Mouse (Mus musculus): ENCODE results near the gene Tbc1d25. TPM values are rescaled to one million over a fixed set of nuclear protein-coding genes. Genes with fewer than 3 reads are reported as not detected.

The Tbc1d25 gene
- total and polyA plus RNA-seq, 3 experiments, result 8.0 to 23.4 TPM; not detected in 1

GRCm38 (mm10) chrX:8218114-8218513, 42.1 kb upstream of the Tbc1d25 start:
- Histone ChIP-seq H3K27ac (ENCODE audit: control insufficient read depth, low read depth, low read length) (no peak overlapping the region), H3K27me3 (ENCODE audit: control insufficient read depth in 1 of 2, insufficient read depth in 2 of 2, low read length in 2 of 2) (no peaks in the 10 kb centered on the region), H3K9ac (ENCODE audit: control insufficient read depth, low read depth, low read length, poor library complexity, severe bottlenecking) (no peak overlapping the region), H3K4me1 (ENCODE audit: control insufficient read depth in 1 of 2, insufficient read depth in 2 of 2, low read length in 2 of 2) (peaks cover 0 to 23% of the 10 kb centered on the region in 2 experiments; a peak in 3 of 4 replicates), H3K4me3 (ENCODE audit: control insufficient read depth in 1 of 2, insufficient read depth in 1 of 2, low read depth in 2 of 2, low read length in 2 of 2) (no peak overlapping the region), H3K79me2 (ENCODE audit: control insufficient read depth, insufficient read depth, low read length, poor library complexity) (no peaks in the 10 kb centered on the region), H3K36me3 (ENCODE audit: control insufficient read depth in 1 of 2, insufficient read depth in 2 of 2, low read length in 2 of 2) (peaks cover 0 to 6% of the 10 kb centered on the region in 2 experiments; a peak in 2 of 4 replicates), H3K9me3 (replicated peaks; ENCODE audit: insufficient read depth, low read length) (no peaks in the 10 kb centered on the region)
- TF ChIP-seq SMC3 (IDR thresholded peaks at IDR 0.05; ENCODE audit: low read depth, low read length) (no peak), USF2 (IDR thresholded peaks at IDR 0.05; ENCODE audit: borderline replicate concordance in 1 of 2, insufficient read depth in 1 of 2, low read depth in 1 of 2, low read length in 2 of 2) (no peak), POLR2AphosphoS5 (IDR thresholded peaks at IDR 0.05; ENCODE audit: borderline replicate concordance, low read depth, low read length) (no peak), RCOR1 (IDR thresholded peaks at IDR 0.05; ENCODE audit: low read depth, low read length) (peak; percentile 75), MYB (IDR thresholded peaks at IDR 0.05; ENCODE audit: low read depth, low read length) (no peak), ELF1 (IDR thresholded peaks at IDR 0.05; ENCODE audit: low read depth, low read length) (no peak), POLR2A (IDR thresholded peaks at IDR 0.05; ENCODE audit: control insufficient read depth in 1 of 2, insufficient read depth in 1 of 2, low read depth in 1 of 2, low read length in 2 of 2, poor library complexity in 1 of 2) (no peak), EP300 (IDR thresholded peaks at IDR 0.05; ENCODE audit: low read depth in 1 of 2, low read length in 2 of 2) (peak; percentile 39 to 57; a peak in 3 of 4 replicates), TAL1 (IDR thresholded peaks at IDR 0.05; ENCODE audit: low read length) (no peak), MAX (IDR thresholded peaks at IDR 0.05; ENCODE audit: low read length) (no peak), RAD21 (IDR thresholded peaks at IDR 0.05; ENCODE audit: low read depth, low read length) (no peak), TCF12 (IDR thresholded peaks at IDR 0.05; ENCODE audit: low read depth, low read length) (0 out of 2 replicates have a peak, but pooled peaks have one; percentile 29), GATA1 (IDR thresholded peaks at IDR 0.05; ENCODE audit: low read depth, low read length) (peak; percentile 65), E2F4 (IDR thresholded peaks at IDR 0.05; ENCODE audit: borderline replicate concordance, low read depth, low read length) (no peak), MAFK (IDR thresholded peaks at IDR 0.05; ENCODE audit: borderline replicate concordance, low read depth, low read length) (no peak), ETS1 (IDR thresholded peaks at IDR 0.05; ENCODE audit: low read depth, low read length) (peak; percentile 44; the same call in 1 of the 2 replicates), ZNF384 (IDR thresholded peaks at IDR 0.05; ENCODE audit: low read depth, low read length) (no peak), NELFE (IDR thresholded peaks at IDR 0.05; ENCODE audit: low read depth, low read length) (no peak), MEF2A (IDR thresholded peaks at IDR 0.05; ENCODE audit: extremely low read depth, insufficient replicate concordance, low read depth, low read length, poor library complexity, severe bottlenecking) (no peak), JUND (IDR thresholded peaks at IDR 0.05; ENCODE audit: low read depth, low read length) (no peak)
- DNase-seq (ENCODE audit: low read depth, low spot score), result no peak

- Histone ChIP-seq H3K79me2 (ENCODE audit: control insufficient read depth, insufficient read depth, low read length, poor library complexity) (no peaks in the 10 kb centered on the region), H3K9ac (ENCODE audit: control insufficient read depth, low read depth, low read length, poor library complexity, severe bottlenecking) (no peak overlapping the region), H3K9me3 (replicated peaks; ENCODE audit: insufficient read depth, low read length) (no peaks in the 10 kb centered on the region), H3K4me1 (ENCODE audit: control insufficient read depth in 1 of 2, insufficient read depth in 2 of 2, low read length in 2 of 2) (peaks cover 0 to 19% of the 10 kb centered on the region in 2 experiments; a peak in 3 of 4 replicates), H3K27ac (ENCODE audit: control insufficient read depth, low read depth, low read length) (no peak overlapping the region), H3K36me3 (ENCODE audit: control insufficient read depth in 1 of 2, insufficient read depth in 2 of 2, low read length in 2 of 2) (peaks cover 0 to 6% of the 10 kb centered on the region in 2 experiments; a peak in 2 of 4 replicates), H3K4me3 (ENCODE audit: control insufficient read depth in 1 of 2, insufficient read depth in 1 of 2, low read depth in 2 of 2, low read length in 2 of 2) (no peak overlapping the region), H3K27me3 (ENCODE audit: control insufficient read depth in 1 of 2, insufficient read depth in 2 of 2, low read length in 2 of 2) (no peaks in the 10 kb centered on the region)
- no peak for TF ChIP-seq ZNF384 (IDR thresholded peaks at IDR 0.05; ENCODE audit: low read depth, low read length)
- no peak for DNase-seq (ENCODE audit: low read depth, low spot score)
Observed at GRCm38 (mm10) chrX:8217383-8217782, 41.4 kb upstream of the Tbc1d25 start.

Measured in MEL (cell line).